Mouse (Mus musculus) lung, embryonic 15.5 days (tissue): ENCODE data around the gene Bsn. TPM values are rescaled to one million over a fixed set of nuclear protein-coding genes. Genes with fewer than 3 reads are reported as not detected.

ENCODE experiments used
- ATAC-seq: fragments of 200-750 bp; cut with Nextera tagmentation; 2 replicates; pipeline ENCODE4 v1.8.0; 2017; ENCODE audit warnings: moderate number of reproducible peaks, borderline replicate concordance; ENCODE audit not compliant: low FRiP score, low TSS enrichment; ENCODE audit errors: extremely low read depth
- H3K27ac ChIP-seq: fragments of 300-500 bp; sonication (generic); 2 replicates; pipeline ENCODE4 v1.5.1; 2015; ENCODE audit warnings: moderate library complexity, mild to moderate bottlenecking, inconsistent platforms
- H3K27me3 ChIP-seq: fragments of 300-500 bp; sonication (generic); 2 replicates; pipeline ENCODE4 v1.6.1; 2015; ENCODE audit warnings: inconsistent platforms
- H3K36me3 ChIP-seq: fragments of 300-500 bp; sonication (generic); 2 replicates; pipeline ENCODE4 v1.6.1; 2015; ENCODE audit warnings: inconsistent platforms
- H3K4me1 ChIP-seq: fragments of 300-500 bp; sonication (generic); 2 replicates; pipeline ENCODE4 v1.6.1; 2015; ENCODE audit warnings: inconsistent platforms
- H3K4me2 ChIP-seq: fragments of 300-500 bp; sonication (generic); 2 replicates; pipeline ENCODE4 v1.6.1; 2015; ENCODE audit warnings: inconsistent platforms, mild to moderate bottlenecking, moderate library complexity
- H3K4me3 ChIP-seq: fragments of 300-500 bp; sonication (generic); 2 replicates; pipeline ENCODE4 v1.5.1; 2015; ENCODE audit warnings: mild to moderate bottlenecking, inconsistent platforms
- H3K9ac ChIP-seq: fragments of 300-500 bp; sonication (generic); 2 replicates; pipeline ENCODE4 v1.6.1; 2015; ENCODE audit warnings: inconsistent platforms
- H3K9me3 ChIP-seq: fragments of 300-500 bp; sonication (generic); 2 replicates; pipeline ENCODE4 v1.6.1; 2016; ENCODE audit warnings: inconsistent platforms
- WGBS: fragments of 180-500 bp; shearing (Covaris S2); methylation state at CpG from one replicate; pipeline ENCODE4 v1.1.7; 2015; 5-methylcytosine and 5-hydroxymethylcytosine counted together
- polyA plus RNA-seq: library from polyadenylated mRNA; unstranded; fragments of >200 nt; fragmentation: Nextera tagmentation; extraction: Ambion mirVana; gene quantifications from 2 replicates; pipeline ENCODE4 v1.2.1, GENCODE M21; 2015

The Bsn gene
- polyA plus RNA-seq, 1 experiment from 2014 or later, result 0.34 TPM

GRCm38 (mm10) chr9:108055661-108056237 is 134.4 kb downstream of the Bsn start:
- 80% methylated on average over 6 of the region's 6 CpGs for WGBS
- H3K4me1 ChIP-seq, result peaks cover 13% of the 10 kb centered on the region
- no peaks in the 10 kb centered on the region for H3K9me3 ChIP-seq
- H3K36me3 ChIP-seq, result peaks cover 35% of the 10 kb centered on the region
- no peak overlapping the region for H3K27ac ChIP-seq
- no peak overlapping the region for H3K4me3 ChIP-seq
- no peak overlapping the region for H3K4me2 ChIP-seq
- H3K9ac ChIP-seq, result no peak overlapping the region
- H3K27me3 ChIP-seq, result no peaks in the 10 kb centered on the region
- no peak for ATAC-seq

- ATAC-seq, result no peak
- peaks cover 39% of the 10 kb centered on the region for H3K36me3 ChIP-seq
- 71% methylated on average over 1 of the region's 1 CpGs for WGBS
Observed at GRCm38 (mm10) chr9:108055061-108055460, 135.1 kb downstream of the Bsn start.

DNA sequence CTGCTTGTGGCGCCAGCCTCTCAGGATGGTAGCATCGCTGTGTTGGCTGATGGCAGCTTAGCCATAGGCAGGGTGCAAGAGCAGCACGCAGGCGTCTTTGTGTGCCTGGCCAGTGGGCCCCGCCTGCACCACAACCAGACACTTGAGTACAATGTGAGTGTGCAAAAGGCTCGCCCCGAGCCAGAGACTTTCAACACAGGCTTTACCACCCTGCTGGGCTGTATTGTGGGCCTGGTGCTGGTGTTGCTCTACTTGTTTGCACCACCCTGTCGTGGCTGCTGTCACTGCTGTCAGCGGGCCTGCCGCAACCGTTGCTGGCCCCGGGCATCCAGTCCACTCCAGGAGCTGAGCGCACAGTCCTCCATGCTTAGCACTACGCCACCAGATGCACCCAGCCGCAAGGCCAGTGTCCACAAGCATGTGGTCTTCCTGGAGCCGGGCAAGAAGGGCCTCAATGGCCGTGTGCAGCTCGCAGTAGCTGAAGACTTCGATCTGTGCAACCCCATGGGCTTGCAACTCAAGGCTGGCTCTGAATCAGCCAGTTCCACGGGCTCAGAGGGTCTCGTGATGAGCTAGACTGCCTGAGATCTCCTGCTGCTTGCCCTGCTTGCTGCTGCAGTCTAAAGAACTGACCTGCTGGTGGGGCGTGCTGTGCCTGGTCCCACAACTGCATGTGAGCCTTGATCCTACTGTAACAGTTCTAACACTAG is 135.7 kb downstream of the Bsn start:
- WGBS, result 87% methylated on average over 22 of the region's 22 CpGs
- H3K36me3 ChIP-seq, result peaks cover 39% of the 10 kb centered on the region

More at GRCm38 (mm10) chr9:108055061-108055460, 135.1 kb downstream of the Bsn start:
- no peak overlapping the region for H3K27ac ChIP-seq
- no peaks in the 10 kb centered on the region for H3K9me3 ChIP-seq
- H3K27me3 ChIP-seq, result no peaks in the 10 kb centered on the region
- no peak overlapping the region for H3K4me3 ChIP-seq
- no peak overlapping the region for H3K9ac ChIP-seq
- H3K4me2 ChIP-seq, result no peak overlapping the region
- peaks cover 18% of the 10 kb centered on the region for H3K4me1 ChIP-seq

DNA sequence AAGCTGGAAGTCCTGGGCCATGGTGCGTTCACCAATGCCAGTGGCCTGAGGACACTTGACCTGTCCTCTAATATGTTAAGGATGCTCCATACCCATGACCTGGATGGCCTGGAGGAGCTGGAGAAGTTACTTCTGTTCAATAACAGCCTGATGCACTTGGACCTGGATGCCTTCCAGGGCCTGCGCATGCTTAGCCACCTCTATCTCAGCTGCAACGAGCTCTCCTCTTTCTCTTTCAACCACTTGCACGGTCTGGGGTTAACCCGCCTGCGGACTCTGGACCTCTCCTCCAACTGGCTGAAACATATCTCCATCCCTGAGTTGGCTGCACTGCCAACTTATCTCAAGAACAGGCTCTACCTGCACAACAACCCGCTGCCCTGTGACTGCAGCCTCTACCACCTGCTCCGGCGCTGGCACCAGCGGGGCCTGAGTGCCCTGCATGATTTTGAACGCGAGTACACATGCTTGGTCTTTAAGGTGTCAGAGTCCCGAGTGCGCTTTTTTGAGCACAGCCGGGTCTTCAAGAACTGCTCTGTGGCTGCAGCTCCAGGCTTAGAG is 136.4 kb downstream of the Bsn start:
- no peaks in the 10 kb centered on the region for H3K27me3 ChIP-seq
- 82% methylated on average over 15 of the region's 15 CpGs for WGBS
- peak overlapping the region; percentile 37; the same call in 1 of the 2 replicates for H3K4me2 ChIP-seq
- H3K9ac ChIP-seq, result no peak overlapping the region
- peaks cover 35% of the 10 kb centered on the region for H3K36me3 ChIP-seq
- peaks cover 24% of the 10 kb centered on the region for H3K4me1 ChIP-seq
- H3K4me3 ChIP-seq, result no peak overlapping the region
- ATAC-seq, result no peak
- H3K27ac ChIP-seq, result peak overlapping the region; percentile 5; the same call in 1 of the 2 replicates
- H3K9me3 ChIP-seq, result no peaks in the 10 kb centered on the region

More for the DNA sequence above, 135.7 kb downstream of the Bsn start:
- H3K9me3 ChIP-seq, result no peaks in the 10 kb centered on the region
- no peak overlapping the region for H3K9ac ChIP-seq
- peaks cover 24% of the 10 kb centered on the region for H3K4me1 ChIP-seq
- ATAC-seq, result no peak
- no peak overlapping the region for H3K4me2 ChIP-seq
- H3K4me3 ChIP-seq, result no peak overlapping the region
- no peak overlapping the region for H3K27ac ChIP-seq
- H3K27me3 ChIP-seq, result no peaks in the 10 kb centered on the region

GRCm38 (mm10) chr9:108052885-108053664 is 137.1 kb downstream of the Bsn start, which contains the start of gene Amigo3:
Gene Amigo3 (plus strand): TSS chr9:108053159.
- no peaks in the 10 kb centered on the region for H3K27me3 ChIP-seq
- peak within 1 kb of the TSS; percentile 5; the same call in 1 of the 2 replicates for H3K27ac ChIP-seq
- peak within 1 kb of the TSS; percentile 37 for H3K4me2 ChIP-seq
- H3K9ac ChIP-seq, result 0 out of 2 replicates have a peak within 1 kb of the TSS, but pooled peaks have one; percentile 1
- peaks cover 30% of the 10 kb centered on the region for H3K4me1 ChIP-seq
- no peaks in the 10 kb centered on the region for H3K9me3 ChIP-seq
- peak; percentile 60 for ATAC-seq
- H3K36me3 ChIP-seq, result peaks cover 32% of the 10 kb centered on the region
- 52% methylated on average over 20 of the region's 20 CpGs for WGBS
- no peak within 1 kb of the TSS for H3K4me3 ChIP-seq

DNA sequence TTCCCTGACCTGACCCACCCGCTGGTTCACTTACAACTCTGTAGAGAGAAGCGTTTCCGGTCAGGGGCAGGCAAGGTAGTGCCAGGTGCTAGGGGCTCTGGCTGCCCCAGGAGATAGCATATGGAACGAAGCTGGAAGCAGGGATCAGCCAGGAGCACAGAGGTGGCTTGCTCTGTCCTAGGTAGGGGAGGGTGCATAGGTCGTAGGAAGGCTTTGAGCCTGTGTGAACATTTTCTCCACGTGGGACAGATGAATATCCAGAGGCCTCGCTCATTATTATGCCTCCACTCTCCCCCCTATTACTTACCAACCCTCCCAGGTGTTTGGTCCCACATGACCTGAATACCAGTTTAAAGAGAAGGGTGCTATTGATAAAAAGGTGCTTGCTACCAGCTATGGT is 137.8 kb downstream of the Bsn start:
- WGBS, result 65% methylated on average over 7 of the region's 7 CpGs
- Histone ChIP-seq H3K27me3 (no peaks in the 10 kb centered on the region), H3K9ac (no peak overlapping the region), H3K4me1 (peaks cover 36% of the 10 kb centered on the region), H3K4me2 (no peak overlapping the region), H3K36me3 (peaks cover 30% of the 10 kb centered on the region), H3K27ac (no peak overlapping the region), H3K4me3 (no peak overlapping the region), H3K9me3 (no peaks in the 10 kb centered on the region)
- no peak for ATAC-seq

DNA sequence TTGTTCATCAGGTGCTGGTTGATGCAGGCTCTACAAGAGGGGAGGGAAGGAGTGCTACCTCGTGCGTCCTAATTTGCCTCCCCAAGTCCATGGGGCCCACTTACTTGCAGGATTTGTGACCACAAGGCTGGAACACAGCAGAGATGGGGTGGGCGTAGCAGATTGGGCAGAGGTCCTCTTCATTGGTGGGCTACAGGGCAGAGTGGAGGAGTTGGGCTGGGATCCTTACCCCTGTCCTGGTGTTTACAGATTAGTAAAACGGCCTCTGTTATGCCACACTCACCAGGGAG is 138.3 kb downstream of the Bsn start:
- WGBS, result 79% methylated on average over 4 of the region's 4 CpGs
- H3K36me3 ChIP-seq, result peaks cover 27% of the 10 kb centered on the region

GRCm38 (mm10) chr9:108051184-108051930 is 138.8 kb downstream of the Bsn start:
- peaks cover 31% of the 10 kb centered on the region for H3K36me3 ChIP-seq
- H3K4me2 ChIP-seq, result no peak overlapping the region
- H3K9me3 ChIP-seq, result no peaks in the 10 kb centered on the region
- ATAC-seq, result no peak
- no peak overlapping the region for H3K9ac ChIP-seq
- peaks cover 36% of the 10 kb centered on the region for H3K4me1 ChIP-seq
- WGBS, result 93% methylated on average over 15 of the region's 15 CpGs
- H3K4me3 ChIP-seq, result no peak overlapping the region
- H3K27me3 ChIP-seq, result no peaks in the 10 kb centered on the region
- H3K27ac ChIP-seq, result no peak overlapping the region

More for the DNA sequence above, 138.3 kb downstream of the Bsn start:
- H3K27me3 ChIP-seq, result no peaks in the 10 kb centered on the region
- H3K27ac ChIP-seq, result no peak overlapping the region
- H3K9ac ChIP-seq, result no peak overlapping the region
- H3K9me3 ChIP-seq, result no peaks in the 10 kb centered on the region
- ATAC-seq, result no peak
- no peak overlapping the region for H3K4me2 ChIP-seq
- no peak overlapping the region for H3K4me3 ChIP-seq
- H3K4me1 ChIP-seq, result peaks cover 36% of the 10 kb centered on the region

DNA sequence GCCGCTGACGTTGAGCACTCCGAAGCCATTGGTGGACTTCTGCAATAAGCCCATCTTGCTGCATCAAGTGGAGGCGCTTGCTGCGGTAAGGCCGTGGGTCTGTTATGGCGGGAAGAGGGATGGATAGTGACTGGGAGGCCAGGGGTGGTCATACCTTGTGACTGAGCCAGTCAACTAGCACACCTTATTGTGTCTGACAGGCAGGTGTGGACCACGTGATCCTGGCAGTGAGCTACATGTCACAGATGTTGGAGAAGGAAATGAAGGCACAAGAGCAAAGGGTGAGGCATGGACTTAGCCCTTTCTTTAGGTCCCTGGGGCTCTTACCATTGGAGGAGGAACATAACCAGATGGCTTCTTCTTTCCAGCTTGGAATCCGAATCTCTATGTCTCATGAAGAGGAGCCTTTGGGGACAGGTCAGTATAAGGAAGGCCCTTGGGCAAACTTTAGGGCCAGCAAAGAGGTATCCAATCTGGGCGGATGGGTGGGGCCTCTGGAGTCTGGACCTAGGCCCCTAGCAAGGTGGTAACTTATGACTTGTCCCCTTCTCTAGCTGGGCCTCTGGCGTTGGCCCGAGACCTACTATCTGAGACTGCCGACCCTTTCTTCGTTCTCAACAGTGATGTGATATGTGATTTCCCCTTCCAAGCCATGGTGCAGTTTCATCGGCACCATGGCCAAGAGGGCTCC is 140.5 kb downstream of the Bsn start:
- 41% methylated on average over 15 of the region's 15 CpGs for WGBS
- H3K36me3 ChIP-seq, result peaks cover 40% of the 10 kb centered on the region
- H3K27me3 ChIP-seq, result no peaks in the 10 kb centered on the region
- H3K9ac ChIP-seq, result peak overlapping the region; percentile 79
- ATAC-seq, result no peak; the same call in 1 of the 2 replicates
- H3K4me3 ChIP-seq, result peak overlapping the region; percentile 70
- peak overlapping the region; percentile 88 for H3K4me2 ChIP-seq
- H3K9me3 ChIP-seq, result no peaks in the 10 kb centered on the region
- peak overlapping the region; percentile 44; the same call in 1 of the 2 replicates for H3K27ac ChIP-seq
- peaks cover 36% of the 10 kb centered on the region for H3K4me1 ChIP-seq

- Histone ChIP-seq H3K4me3 (peak within 1 kb of the TSS; percentile 70), H3K4me1 (peaks cover 36% of the 10 kb centered on the region), H3K27ac (peak within 1 kb of the TSS; percentile 62), H3K36me3 (peaks cover 40% of the 10 kb centered on the region), H3K9me3 (no peaks in the 10 kb centered on the region), H3K4me2 (peak within 1 kb of the TSS; percentile 88), H3K27me3 (no peaks in the 10 kb centered on the region), H3K9ac (peak within 1 kb of the TSS; percentile 79)
- WGBS, result 1% methylated on average over 36 of the region's 39 CpGs
- peak; percentile 94 for ATAC-seq
Observed at GRCm38 (mm10) chr9:108049016-108049455, 141.1 kb downstream of the Bsn start, which contains the start of gene Gmppb. Gene Gmppb (plus strand): TSS chr9:108049242.
